Mouse (Mus musculus) midbrain, embryonic 12.5 days (tissue): ENCODE data around the gene Dlx6. TPM values are rescaled to one million over a fixed set of nuclear protein-coding genes. Genes with fewer than 3 reads are reported as not detected.

Experiments used
- ATAC-seq: fragments of 200-750 bp; cut with Nextera tagmentation; 2 replicates; pipeline ENCODE4 v1.8.0; 2017; ENCODE audit warnings: low read depth, moderate TSS enrichment, moderate library complexity; ENCODE audit not compliant: low FRiP score
- H3K27ac ChIP-seq: fragments of 300-500 bp; sonication (generic); replicated peaks from 2 replicates; pipeline ENCODE4 v1.5.1; 2016; ENCODE audit warnings: mild to moderate bottlenecking
- H3K27me3 ChIP-seq: fragments of 300-500 bp; sonication (generic); 2 replicates; pipeline ENCODE4 v1.6.1; 2016; ENCODE audit warnings: mild to moderate bottlenecking
- H3K36me3 ChIP-seq: fragments of 300-500 bp; sonication (generic); 2 replicates; pipeline ENCODE4 v1.6.1; 2016
- H3K4me1 ChIP-seq: fragments of 300-500 bp; sonication (generic); 2 replicates; pipeline ENCODE4 v1.6.1; 2016
- H3K4me2 ChIP-seq: fragments of 300-500 bp; sonication (generic); replicated peaks from 2 replicates; pipeline ENCODE4 v1.6.1; 2016; ENCODE audit warnings: mild to moderate bottlenecking, moderate library complexity
- H3K4me3 ChIP-seq: fragments of 300-500 bp; sonication (generic); 2 replicates; pipeline ENCODE4 v1.5.1; 2016; ENCODE audit warnings: mild to moderate bottlenecking
- H3K9ac ChIP-seq: fragments of 300-500 bp; sonication (generic); replicated peaks from 2 replicates; pipeline ENCODE4 v1.6.1; 2016; ENCODE audit warnings: mild to moderate bottlenecking, moderate library complexity
- H3K9me3 ChIP-seq: fragments of 300-500 bp; sonication (generic); 2 replicates; pipeline ENCODE4 v1.6.1; 2016; ENCODE audit warnings: mild to moderate bottlenecking
- WGBS: fragments of 180-500 bp; shearing (Covaris S2); methylation state at CpG from one replicate; pipeline ENCODE4 v1.1.7; 2016; 5-methylcytosine and 5-hydroxymethylcytosine counted together
- polyA plus RNA-seq: library from polyadenylated mRNA; unstranded; fragments of >200 nt; fragmentation: Nextera tagmentation; extraction: Ambion mirVana; gene quantifications from 2 replicates; pipeline ENCODE4 v1.2.1, GENCODE M21; 2016

Gene Dlx6
- polyA plus RNA-seq, 1 experiment from 2014 or later = 2.6 TPM

- Histone ChIP-seq H3K9me3 (no peaks in the 10 kb centered on the region), H3K9ac (no peak overlapping the region), H3K36me3 (no peaks in the 10 kb centered on the region), H3K27me3 (peaks cover 92% of the 10 kb centered on the region), H3K4me1 (peaks cover 22% of the 10 kb centered on the region), H3K27ac (no peak overlapping the region; the same call in 1 of the 2 replicates), H3K4me2 (peak overlapping the region; percentile 13; the same call in 1 of the 2 replicates), H3K4me3 (peak overlapping the region; percentile 23)
- ATAC-seq = no peak
- under 1% methylated on average over 21 of the region's 21 CpGs for whole genome bisulfite sequencing
Observed at GRCm38 (mm10) chr6:6861086-6861797, 1.9 kb upstream of the Dlx6 start.

GRCm38 (mm10) chr6:6861798-6862428, 1.2 kb upstream of the Dlx6 start:
- Histone ChIP-seq H3K4me3 (no peak overlapping the region), H3K36me3 (no peaks in the 10 kb centered on the region), H3K4me1 (peaks cover 22% of the 10 kb centered on the region), H3K9ac (no peak overlapping the region), H3K27me3 (peaks cover 91% of the 10 kb centered on the region), H3K27ac (no peak overlapping the region), H3K9me3 (no peaks in the 10 kb centered on the region), H3K4me2 (peak overlapping the region; percentile 77)
- 4% methylated on average over 11 of the region's 11 CpGs for WGBS
- no peak for ATAC-seq

- H3K27me3 ChIP-seq = peaks cover 94% of the 10 kb centered on the region
- H3K4me1 ChIP-seq = peaks cover 22% of the 10 kb centered on the region
- H3K9ac ChIP-seq = no peak overlapping the region
- ATAC-seq = peak; percentile 77
- under 1% methylated on average over 23 of the region's 23 CpGs for WGBS
- H3K4me2 ChIP-seq = peak overlapping the region; percentile 77
- no peaks in the 10 kb centered on the region for H3K36me3 ChIP-seq
- no peaks in the 10 kb centered on the region for H3K9me3 ChIP-seq
- no peak overlapping the region for H3K27ac ChIP-seq
- peak overlapping the region; percentile 49 for H3K4me3 ChIP-seq
Observed at GRCm38 (mm10) chr6:6862611-6863010, 523 bp upstream of the Dlx6 start.

GRCm38 (mm10) chr6:6863955-6864354, 821 bp downstream of the Dlx6 start:
- 1% methylated on average over 15 of the region's 21 CpGs for WGBS
- Histone ChIP-seq H3K4me3 (peak overlapping the region; percentile 49), H3K4me2 (peak overlapping the region; percentile 77), H3K9me3 (no peaks in the 10 kb centered on the region), H3K27ac (peak overlapping the region; percentile 65; the same call in 1 of the 2 replicates), H3K36me3 (no peaks in the 10 kb centered on the region), H3K9ac (peak overlapping the region; percentile 57; the same call in 1 of the 2 replicates), H3K4me1 (peaks cover 22% of the 10 kb centered on the region), H3K27me3 (peaks cover 88% of the 10 kb centered on the region)
- ATAC-seq = no peak

GRCm38 (mm10) chr6:6864441-6865440, 1.6 kb downstream of the Dlx6 start:
- H3K4me3 ChIP-seq = peak overlapping the region; percentile 49
- under 1% methylated on average over 36 of the region's 36 CpGs for WGBS
- H3K9ac ChIP-seq = no peak overlapping the region; the same call in 1 of the 2 replicates
- H3K27me3 ChIP-seq = peaks cover 85% of the 10 kb centered on the region
- H3K4me1 ChIP-seq = peaks cover 22% of the 10 kb centered on the region
- ATAC-seq = no peak
- H3K36me3 ChIP-seq = no peaks in the 10 kb centered on the region
- H3K4me2 ChIP-seq = no peak overlapping the region
- peak overlapping the region; percentile 40; the same call in 1 of the 2 replicates for H3K27ac ChIP-seq
- H3K9me3 ChIP-seq = no peaks in the 10 kb centered on the region

- no peak overlapping the region for H3K4me2 ChIP-seq
- no peaks in the 10 kb centered on the region for H3K9me3 ChIP-seq
- WGBS = under 1% methylated on average over 9 of the region's 9 CpGs
- H3K9ac ChIP-seq = no peak overlapping the region
- 0 out of 2 replicates have a peak overlapping the region, but pooled peaks have one; percentile 3 for H3K4me3 ChIP-seq
- no peaks in the 10 kb centered on the region for H3K36me3 ChIP-seq
- no peak overlapping the region for H3K27ac ChIP-seq
- ATAC-seq = no peak
- H3K27me3 ChIP-seq = peaks cover 88% of the 10 kb centered on the region
- peaks cover 11% of the 10 kb centered on the region; the same call in 1 of the 2 replicates for H3K4me1 ChIP-seq
Observed at GRCm38 (mm10) chr6:6867031-6867430, 3.9 kb downstream of the Dlx6 start.

GRCm38 (mm10) chr6:6869041-6869685, 6.0 kb downstream of the Dlx6 start:
- no peak overlapping the region for H3K4me2 ChIP-seq
- 0 out of 2 replicates have a peak, but pooled peaks cover under 1% of the 10 kb centered on the region for H3K4me1 ChIP-seq
- ATAC-seq = no peak
- H3K9me3 ChIP-seq = no peaks in the 10 kb centered on the region
- H3K36me3 ChIP-seq = no peaks in the 10 kb centered on the region
- no peak overlapping the region for H3K9ac ChIP-seq
- 2% methylated on average over 13 of the region's 13 CpGs for WGBS
- no peak overlapping the region for H3K4me3 ChIP-seq
- H3K27me3 ChIP-seq = peaks cover 88% of the 10 kb centered on the region
- no peak overlapping the region for H3K27ac ChIP-seq

- no peaks in the 10 kb centered on the region for H3K9me3 ChIP-seq
- H3K4me1 ChIP-seq = 0 out of 2 replicates have a peak, but pooled peaks cover 4% of the 10 kb centered on the region
- H3K36me3 ChIP-seq = no peaks in the 10 kb centered on the region
- no peak overlapping the region for H3K9ac ChIP-seq
- no peak for ATAC-seq
- peaks cover 88% of the 10 kb centered on the region for H3K27me3 ChIP-seq
- no peak overlapping the region for H3K4me2 ChIP-seq
- no peak overlapping the region for H3K27ac ChIP-seq
- 2% methylated on average over 11 of the region's 11 CpGs for WGBS
- peak overlapping the region; percentile 14; the same call in 1 of the 2 replicates for H3K4me3 ChIP-seq
Observed at GRCm38 (mm10) chr6:6869961-6870800, 7.0 kb downstream of the Dlx6 start.

- Histone ChIP-seq H3K4me3 (peak overlapping the region; percentile 14), H3K27ac (no peak overlapping the region), H3K27me3 (peaks cover 88% of the 10 kb centered on the region), H3K4me1 (0 out of 2 replicates have a peak, but pooled peaks cover 4% of the 10 kb centered on the region), H3K36me3 (no peaks in the 10 kb centered on the region), H3K9me3 (no peaks in the 10 kb centered on the region), H3K4me2 (no peak overlapping the region), H3K9ac (no peak overlapping the region)
- 1% methylated on average over 7 of the region's 7 CpGs for WGBS
- no peak for ATAC-seq
Observed at GRCm38 (mm10) chr6:6870876-6871420, 7.8 kb downstream of the Dlx6 start.

GRCm38 (mm10) chr6:6871692-6872091, 8.6 kb downstream of the Dlx6 start:
- H3K27ac ChIP-seq = no peak overlapping the region
- H3K4me2 ChIP-seq = no peak overlapping the region
- H3K9ac ChIP-seq = no peak overlapping the region
- ATAC-seq = no peak
- 4% methylated on average over 5 of the region's 5 CpGs for WGBS
- H3K36me3 ChIP-seq = no peaks in the 10 kb centered on the region
- no peak overlapping the region for H3K4me3 ChIP-seq
- H3K9me3 ChIP-seq = no peaks in the 10 kb centered on the region
- peaks cover 89% of the 10 kb centered on the region for H3K27me3 ChIP-seq
- 0 out of 2 replicates have a peak, but pooled peaks cover 4% of the 10 kb centered on the region for H3K4me1 ChIP-seq
